Mouse (Mus musculus) ES-E14 (cell line): ENCODE measurements around the gene Olfr490. TPM values are rescaled to one million over a fixed set of nuclear protein-coding genes. Genes with fewer than 3 reads are reported as not detected.

ENCODE experiments used
- DNase-seq: peaks from one replicate; pipeline ENCODE4 v3.0.0-alpha.2; 2013; ENCODE audit warnings: low read depth, low spot score
- H3K27ac ChIP-seq: 2 replicates; pipeline ENCODE4 v1.5.1; 2012; ENCODE audit warnings: low read depth, mild to moderate bottlenecking, low read length, moderate library complexity, mixed read lengths; ENCODE audit not compliant: poor library complexity, insufficient read depth, severe bottlenecking
- H3K36me3 ChIP-seq: 2 replicates; pipeline ENCODE4 v1.6.1; 2012; ENCODE audit warnings: mild to moderate bottlenecking, low read length, moderate library complexity, mixed read lengths; ENCODE audit not compliant: control insufficient read depth, poor library complexity, insufficient read depth, severe bottlenecking
- H3K4me1 ChIP-seq, 2 experiments: fragments of 150-350 bp in 1 of 2; sonication (generic) in 1 of 2; 2 replicates each; pipeline ENCODE4 v1.6.1; 2012; ENCODE audit warnings: low read length in 2 of 2, mild to moderate bottlenecking in 1 of 2, mixed read lengths in 1 of 2; ENCODE audit not compliant: control insufficient read depth in 2 of 2, insufficient read depth in 2 of 2, poor library complexity in 1 of 2
- H3K4me3 ChIP-seq, 2 experiments: fragments of 150-350 bp in 1 of 2; sonication (generic) in 1 of 2; 2 replicates each; pipeline ENCODE4 v1.5.1; 2012; ENCODE audit warnings: low read length in 2 of 2, low read depth in 1 of 2, mild to moderate bottlenecking in 1 of 2, mixed read lengths in 1 of 2; ENCODE audit not compliant: insufficient read depth in 1 of 2, poor library complexity in 1 of 2, severe bottlenecking in 1 of 2
- H3K9ac ChIP-seq: 2 replicates; pipeline ENCODE4 v1.6.1; 2012; ENCODE audit warnings: low read depth, mild to moderate bottlenecking, low read length, mixed read lengths; ENCODE audit not compliant: poor library complexity, insufficient read depth, severe bottlenecking
- H3K9me3 ChIP-seq: fragments of 150-350 bp; sonication (generic); 2 replicates; pipeline ENCODE4 v1.6.1; 2012; ENCODE audit warnings: low read depth, mild to moderate bottlenecking, low read length; ENCODE audit not compliant: control insufficient read depth, insufficient read depth
- CHD2 ChIP-seq: IDR thresholded peaks from 2 replicates; pipeline ENCODE4 v1.6.1; 2014; ENCODE audit warnings: mild to moderate bottlenecking, low read depth, low read length, inconsistent platforms
- HCFC1 ChIP-seq: IDR thresholded peaks from 2 replicates; pipeline ENCODE4 v1.6.1; 2012; ENCODE audit warnings: low read length, inconsistent platforms, borderline replicate concordance; ENCODE audit not compliant: insufficient read depth
- MAFK ChIP-seq: IDR thresholded peaks from 2 replicates; pipeline ENCODE4 v1.6.1; 2014; ENCODE audit warnings: mild to moderate bottlenecking, low read depth, low read length, inconsistent platforms; ENCODE audit not compliant: insufficient read depth
- ZC3H11A ChIP-seq: IDR thresholded peaks from 2 replicates; pipeline ENCODE4 v1.6.1; 2012; ENCODE audit warnings: low read depth, mild to moderate bottlenecking, inconsistent platforms, low read length, borderline replicate concordance
- ZNF384 ChIP-seq: IDR thresholded peaks from 2 replicates; pipeline ENCODE4 v1.6.1; 2012; ENCODE audit warnings: low read depth, low read length, inconsistent platforms
- in situ Hi-C, 2 experiments: fragments of 600-800 bp; cut with MboI; formaldehyde crosslinking; loops; one replicate each; pipeline ENCODE4 v1.15.1; 2025; ENCODE audit warnings: low sequenced_read_pairs in 2 of 2, inconsistent platforms in 1 of 2; ENCODE audit not compliant: unreplicated experiment in 2 of 2
- total RNA-seq: library from RNA; depleted of rRNA; stranded (reverse); fragments of 300-350 nt; gene quantifications from 2 replicates; pipeline ENCODE4 v1.2.3, GENCODE M21; 2012; rRNA removed

Gene Olfr490
- total RNA-seq, result not detected in 2 replicates

DNA sequence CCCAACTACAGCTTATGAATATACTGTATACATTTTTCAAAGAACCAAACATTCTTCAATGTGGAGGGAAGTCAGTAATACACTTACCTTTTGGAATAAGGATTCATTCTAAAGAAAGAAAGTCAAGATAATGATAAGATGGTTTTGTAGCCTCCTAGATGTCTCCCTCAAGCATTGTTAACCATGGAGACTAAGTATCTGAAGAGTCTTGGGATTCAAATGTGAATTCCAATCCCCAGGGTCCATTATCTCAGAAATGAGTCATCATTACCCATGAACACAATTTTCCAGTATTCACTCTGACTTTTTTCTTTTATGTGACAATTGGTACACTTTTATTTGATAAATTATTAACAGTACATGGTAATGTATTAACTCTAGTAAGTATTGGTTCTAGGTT lies at the start of gene Olfr490:
Olfr490 (minus strand) TSS at position 101 of the 400 bp plus-strand sequence.
- in situ Hi-C loops, result no loop called here
- Histone ChIP-seq H3K9me3 (no peaks in the 10 kb centered on the region), H3K27ac (no peak within 1 kb of the TSS), H3K9ac (no peak within 1 kb of the TSS), H3K4me3 (no peak within 1 kb of the TSS), H3K4me1 (no peaks in the 10 kb centered on the region), H3K36me3 (no peaks in the 10 kb centered on the region)
- TF ChIP-seq HCFC1, result no peak
- TF ChIP-seq ZC3H11A, result no peak
- no peak for TF ChIP-seq ZNF384
- TF ChIP-seq MAFK, result no peak
- TF ChIP-seq CHD2, result no peak
- DNase-seq, result no peak

DNA sequence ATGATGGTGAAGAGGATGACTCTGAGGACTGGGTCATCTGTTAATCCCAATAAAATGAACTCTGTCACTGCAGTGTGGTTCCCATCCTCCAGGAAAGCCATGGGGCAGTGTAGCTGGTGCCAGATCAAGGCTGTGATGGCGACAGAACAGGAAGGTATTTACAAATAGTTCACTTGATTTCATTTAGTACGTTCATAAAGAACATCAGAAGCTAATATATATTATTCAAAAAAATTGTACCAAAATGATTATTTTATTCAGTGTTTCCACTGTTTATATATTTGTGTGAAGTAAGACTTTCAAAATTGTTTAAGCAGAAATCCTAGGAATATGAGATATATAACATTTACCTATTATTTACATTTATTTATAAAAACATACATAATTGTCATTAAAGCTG lies 34.8 kb upstream of the Olfr490 start, which contains the start of gene Olfr492:
Olfr492 (minus strand) TSS at position 101 of the 400 bp plus-strand sequence.
- Histone ChIP-seq H3K4me3 (no peak within 1 kb of the TSS), H3K36me3 (no peaks in the 10 kb centered on the region), H3K9ac (no peak within 1 kb of the TSS), H3K9me3 (no peaks in the 10 kb centered on the region), H3K27ac (no peak within 1 kb of the TSS), H3K4me1 (no peaks in the 10 kb centered on the region)
- no peak for TF ChIP-seq CHD2
- no peak for TF ChIP-seq HCFC1
- no peak for TF ChIP-seq ZC3H11A
- TF ChIP-seq MAFK, result no peak
- TF ChIP-seq ZNF384, result no peak
- in situ Hi-C loops, result no loop called here
- DNase-seq, result no peak

DNA sequence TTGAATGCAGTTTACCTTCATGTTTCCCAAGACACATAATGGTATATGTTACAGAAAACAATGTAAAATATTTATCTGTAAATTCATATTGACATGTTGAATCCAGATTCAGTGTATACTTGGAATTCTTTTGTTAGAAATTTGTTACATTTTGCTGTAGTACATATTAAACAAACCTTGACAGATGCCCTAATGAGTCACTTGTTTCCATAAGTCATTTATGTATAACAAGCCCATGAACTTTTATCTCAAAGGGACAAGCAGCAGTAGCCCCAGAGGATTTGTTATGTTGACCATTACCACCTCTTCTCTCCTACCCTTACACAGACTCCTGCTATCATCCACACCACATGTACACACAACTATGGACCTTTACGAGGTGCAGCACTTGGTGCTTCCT lies 24.4 kb upstream of the Olfr490 start, which contains the start of gene Olfr491:
Olfr491 (plus strand) TSS at position 301 of the 400 bp plus-strand sequence.
- DNase-seq, result no peak
- Histone ChIP-seq H3K4me3 (no peak within 1 kb of the TSS), H3K9ac (no peak within 1 kb of the TSS), H3K4me1 (no peaks in the 10 kb centered on the region), H3K9me3 (no peaks in the 10 kb centered on the region), H3K27ac (no peak within 1 kb of the TSS), H3K36me3 (no peaks in the 10 kb centered on the region)
- TF ChIP-seq ZNF384 (no peak), HCFC1 (no peak), ZC3H11A (no peak), CHD2 (no peak), MAFK (no peak)
- in situ Hi-C loops, result no loop called here

DNA sequence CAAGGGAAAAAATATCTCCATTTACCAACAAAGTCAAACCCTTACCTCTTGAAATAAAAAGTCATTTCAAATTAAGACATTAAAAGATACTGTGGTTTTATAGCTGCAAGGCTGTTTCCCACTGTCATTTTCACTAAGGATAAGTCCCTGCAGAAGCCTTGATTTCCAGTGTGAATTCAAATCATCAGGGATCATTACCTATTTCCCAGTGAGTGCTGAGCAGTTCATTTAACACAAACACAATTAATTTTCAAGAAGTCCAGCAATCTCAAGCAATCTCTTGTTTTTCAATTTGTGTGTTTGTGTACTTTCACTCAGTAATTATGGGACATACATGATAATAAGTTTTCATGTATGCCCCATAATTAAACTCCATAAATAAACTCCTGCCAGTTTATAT lies 30.5 kb downstream of the Olfr490 start, which contains the start of gene Olfr488:
Olfr488 (minus strand) TSS at position 101 of the 400 bp plus-strand sequence.
- no peaks in the 10 kb centered on the region for H3K4me1 ChIP-seq
- H3K9ac ChIP-seq, result no peak within 1 kb of the TSS
- H3K9me3 ChIP-seq, result no peaks in the 10 kb centered on the region
- no peak for DNase-seq
- TF ChIP-seq ZNF384 (no peak), ZC3H11A (no peak), HCFC1 (no peak), MAFK (no peak), CHD2 (no peak)
- in situ Hi-C loops, result no loop called here
- H3K4me3 ChIP-seq, result no peak within 1 kb of the TSS
- H3K27ac ChIP-seq, result no peak within 1 kb of the TSS
- no peaks in the 10 kb centered on the region for H3K36me3 ChIP-seq

Other genes with a start within 250 kb of the Olfr490 start
- not detected in 2 replicates for gene Olfr479, start 238.2 kb downstream of the Olfr490 start, total RNA-seq
- not detected in 2 replicates for gene Olfr480, start 221.6 kb downstream of the Olfr490 start, total RNA-seq
- gene Olfr481, start 209.1 kb downstream of the Olfr490 start, total RNA-seq, result not detected in 2 replicates
- not detected in 2 replicates for gene Olfr482, start 191.3 kb downstream of the Olfr490 start, total RNA-seq
- gene Olfr483, start 188.1 kb downstream of the Olfr490 start, total RNA-seq, result not detected in 2 replicates
- not detected in 2 replicates for gene Olfr484, start 161.5 kb downstream of the Olfr490 start, total RNA-seq
- not detected in 2 replicates for gene Olfr485, start 129.1 kb downstream of the Olfr490 start, total RNA-seq
- gene Olfr486, start 116.2 kb downstream of the Olfr490 start, total RNA-seq, result not detected in 2 replicates
- not detected in 2 replicates for gene Olfr487, start 74.3 kb downstream of the Olfr490 start, total RNA-seq
- not detected in 2 replicates for gene Olfr488, start 30.6 kb downstream of the Olfr490 start, total RNA-seq
- not detected in 2 replicates for gene Olfr491, start 24.5 kb upstream of the Olfr490 start, total RNA-seq
- not detected in 2 replicates for gene Olfr492, start 34.7 kb upstream of the Olfr490 start, total RNA-seq
- not detected in 2 replicates for gene Olfr493, start 58.0 kb upstream of the Olfr490 start, total RNA-seq
- not detected in 2 replicates for gene Olfr494, start 76.4 kb upstream of the Olfr490 start, total RNA-seq
- not detected in 2 replicates for gene Olfr495, start 104.2 kb upstream of the Olfr490 start, total RNA-seq
- gene Olfr497, start 131.5 kb upstream of the Olfr490 start, total RNA-seq, result not detected in 2 replicates
- gene Olfr498, start 176.4 kb upstream of the Olfr490 start, total RNA-seq, result not detected in 2 replicates
- gene Olfr502, start 236.1 kb upstream of the Olfr490 start, total RNA-seq, result not detected in 2 replicates